Mouse (Mus musculus) heart, adult 2 months (tissue): Measurements from ENCODE around the gene Trim27. TPM values are rescaled to one million over a fixed set of nuclear protein-coding genes. Genes with fewer than 3 reads are reported as not detected.

ENCODE experiments used
- DNase-seq, 2 experiments: peaks; one replicate each; pipeline ENCODE4 v3.0.0; 2021
- H3K27ac ChIP-seq: fragments of 200-600 bp; 2 replicates; pipeline ENCODE4 v1.8.1; 2022
- H3K27me3 ChIP-seq: fragments of 200-500 bp; 2 replicates; pipeline ENCODE4 v1.6.1; 2012; ENCODE audit warnings: mild to moderate bottlenecking, low read length, inconsistent platforms, mixed read lengths; ENCODE audit not compliant: control insufficient read depth, insufficient read depth
- H3K36me3 ChIP-seq: fragments of 200-500 bp; 2 replicates; pipeline ENCODE4 v1.6.1; 2012; ENCODE audit warnings: low read length, inconsistent platforms; ENCODE audit not compliant: control insufficient read depth, insufficient read depth
- H3K4me1 ChIP-seq: fragments of 200-500 bp; 2 replicates; pipeline ENCODE4 v1.6.1; 2011; ENCODE audit warnings: low read length; ENCODE audit not compliant: control insufficient read depth, insufficient read depth
- H3K4me3 ChIP-seq: fragments of 200-600 bp; 2 replicates; pipeline ENCODE4 v1.8.1; 2022
- H3K79me2 ChIP-seq: fragments of 200-500 bp; replicated peaks from 2 replicates; pipeline ENCODE4 v1.6.1; 2012; ENCODE audit warnings: mild to moderate bottlenecking, inconsistent platforms, low read length, moderate library complexity, mixed read lengths; ENCODE audit not compliant: control insufficient read depth, insufficient read depth
- H3K9ac ChIP-seq: fragments of 200-500 bp; 2 replicates; pipeline ENCODE4 v1.6.1; 2012; ENCODE audit warnings: low read depth, mild to moderate bottlenecking, control low read depth, inconsistent platforms, low read length, mixed read lengths
- CTCF ChIP-seq: fragments of 200-600 bp; IDR thresholded peaks from 2 replicates; pipeline ENCODE4 v1.8.1; 2022; ENCODE audit warnings: antibody characterized with exemption, mild to moderate bottlenecking, moderate library complexity
- EP300 ChIP-seq: fragments of 200-500 bp; IDR thresholded peaks from 2 replicates; pipeline ENCODE4 v1.6.1; 2011; ENCODE audit warnings: low read depth, low read length, control low read depth; ENCODE audit not compliant: insufficient read depth
- POLR2A ChIP-seq: fragments of 200-500 bp; IDR thresholded peaks from 2 replicates; pipeline ENCODE4 v1.6.1; 2011; ENCODE audit warnings: mild to moderate bottlenecking, low read depth, low read length, control low read depth; ENCODE audit not compliant: insufficient read depth
- WGBS: fragments of 180-500 bp; shearing (Covaris S2); methylation state at CpG from one replicate; pipeline ENCODE4 v1.1.7; 2018; 5-methylcytosine and 5-hydroxymethylcytosine counted together
- intact Hi-C: fragments of 180-260 bp; cut with DNase I; formaldehyde crosslinking; loops from one replicate; pipeline ENCODE4 v1.15.1; 2025
- long read RNA-seq: library from polyadenylated mRNA; stranded (forward); transcript quantifications from one replicate; pipeline ENCODE4 v2.0.0, GENCODE M21; 2021
- polyA plus RNA-seq: library from polyadenylated mRNA; depleted of rRNA; stranded (reverse); fragments of >200 nt; gene quantifications from 2 replicates; pipeline ENCODE4 v1.2.3, GENCODE M21; 2012; rRNA removed
- total RNA-seq, 2 experiments: library from RNA; stranded (reverse); gene quantifications; 2 replicates each; pipeline ENCODE4 v1.2.3; 2021

The Trim27 gene
- total RNA-seq (10 to 100 TPM; 18.8 to 19.8 TPM), polyA plus RNA-seq (13.5 and 17.2 TPM in 2 replicates)
- long read RNA-seq, full-length matches to known transcripts: 25 of 25 reads
- long read RNA-seq, partial matches to known transcripts: 0 of 25 reads
- long read RNA-seq, other reads (novel, unspliced or antisense): 0 of 25 reads

- WGBS: under 1% methylated on average over 15 of the region's 15 CpGs
- intact Hi-C loops: loop anchor here (10.0 kb wide), 1 partner anchor 1085 kb away; the partner anchor contains the start of gene Elmo1
- DNase-seq: no peak
- peak within 1 kb of the TSS; percentile 84 for H3K9ac ChIP-seq
- peak within 1 kb of the TSS; percentile 97 for H3K27ac ChIP-seq
- H3K79me2 ChIP-seq: 0 out of 2 replicates have a peak, but pooled peaks cover 1% of the 10 kb centered on the region
- peaks cover 1% of the 10 kb centered on the region for H3K4me1 ChIP-seq
- 0 out of 2 replicates have a peak, but pooled peaks have one; percentile 4 for TF ChIP-seq EP300
- no peak for TF ChIP-seq CTCF
- H3K4me3 ChIP-seq: peak within 1 kb of the TSS; percentile 94
- H3K27me3 ChIP-seq: no peaks in the 10 kb centered on the region
- peaks cover 5% of the 10 kb centered on the region for H3K36me3 ChIP-seq
Measured at GRCm38 (mm10) chr13:21179367-21179723, at the start of gene Trim27. Gene Trim27 (plus strand): TSS chr13:21179445.

DNA sequence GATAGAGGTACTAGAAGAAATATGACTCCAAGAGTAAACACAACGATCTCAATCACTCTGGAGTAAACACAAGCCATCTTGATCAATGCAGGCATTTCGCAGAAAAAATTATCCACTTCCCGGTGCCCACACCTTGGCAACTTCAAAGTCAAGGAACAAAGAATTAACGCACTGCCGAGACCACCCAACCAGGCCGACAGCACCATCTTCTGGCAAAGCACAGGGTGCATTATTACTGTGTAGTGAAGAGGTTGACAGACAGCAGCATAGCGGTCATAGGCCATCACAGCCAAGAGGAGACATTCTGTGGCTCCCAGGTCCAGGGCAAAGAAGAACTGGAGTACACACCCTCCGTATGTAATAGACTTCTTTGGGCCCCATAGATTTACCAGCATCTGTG lies 36.8 kb upstream of the Trim27 start:
- intact Hi-C loops: no loop called here
- DNase-seq: no peak
- TF ChIP-seq POLR2A (no peak), CTCF (peak; percentile 45), EP300 (no peak)
- no peak overlapping the region for H3K4me3 ChIP-seq
- H3K27ac ChIP-seq: no peak overlapping the region
- no peaks in the 10 kb centered on the region for H3K27me3 ChIP-seq
- H3K9ac ChIP-seq: no peak overlapping the region
- H3K4me1 ChIP-seq: no peaks in the 10 kb centered on the region
- H3K79me2 ChIP-seq: no peaks in the 10 kb centered on the region
- no peaks in the 10 kb centered on the region for H3K36me3 ChIP-seq
- WGBS: 34% methylated on average over 8 of the region's 8 CpGs

DNA sequence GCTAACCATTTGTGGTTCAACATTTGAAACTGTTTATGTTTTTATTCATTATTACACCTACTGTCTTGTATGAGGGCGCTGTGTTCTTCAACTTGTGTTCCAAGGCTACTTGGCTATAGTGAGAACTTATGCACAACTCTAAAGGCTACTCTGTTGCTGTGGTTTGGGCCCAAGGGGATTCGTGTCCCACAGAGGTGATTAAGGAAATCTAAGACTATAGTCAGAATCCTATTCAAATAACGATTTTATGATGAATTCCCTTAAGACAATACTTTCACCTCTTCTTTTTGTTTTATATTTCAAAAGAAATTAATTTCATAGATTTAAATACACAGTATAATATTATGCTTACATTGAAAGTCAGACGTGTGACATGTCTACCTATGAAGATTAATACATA lies 33.5 kb upstream of the Trim27 start, which contains the start of gene Olfr1368:
Gene Olfr1368 (minus strand): TSS at position 101 of the 400 bp plus-strand sequence.
- no peak within 1 kb of the TSS for H3K27ac ChIP-seq
- H3K4me1 ChIP-seq: no peaks in the 10 kb centered on the region
- WGBS: 58% methylated on average over 4 of the region's 4 CpGs
- no peak for DNase-seq
- TF ChIP-seq EP300 (no peak), CTCF (no peak)
- H3K9ac ChIP-seq: no peak within 1 kb of the TSS
- H3K36me3 ChIP-seq: no peaks in the 10 kb centered on the region
- H3K4me3 ChIP-seq: no peak within 1 kb of the TSS
- intact Hi-C loops: no loop called here
- H3K79me2 ChIP-seq: no peaks in the 10 kb centered on the region
- H3K27me3 ChIP-seq: no peaks in the 10 kb centered on the region

DNA sequence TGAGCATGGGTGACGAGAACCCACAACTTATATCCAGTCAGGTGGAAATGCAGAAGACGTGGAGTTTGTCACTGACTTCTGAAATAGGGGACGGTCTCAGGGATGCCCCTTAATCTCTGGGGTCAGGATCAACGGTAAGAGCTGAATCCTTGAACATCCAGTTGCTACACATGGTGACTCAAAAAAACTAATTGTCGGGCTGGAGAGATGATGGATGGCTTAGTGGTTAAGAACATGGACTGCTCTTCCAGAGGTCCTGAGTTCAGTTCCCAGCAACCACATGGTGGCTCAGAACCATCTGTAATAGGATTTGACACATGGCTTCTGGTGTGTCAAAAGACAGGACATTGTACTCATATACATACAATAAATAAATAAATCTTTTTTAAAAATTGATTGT lies 23.4 kb upstream of the Trim27 start:
- WGBS: 79% methylated on average over 5 of the region's 5 CpGs
- intact Hi-C loops: loop anchor here (5.0 kb wide), 2 partner anchors 214 to 844 kb away; no protein-coding TSS in a partner anchor

GRCm38 (mm10) chr13:21158071-21158470 lies 21.2 kb upstream of the Trim27 start:
- TF ChIP-seq EP300 (no peak), CTCF (no peak), POLR2A (no peak)
- no peak for DNase-seq
- 20% methylated on average over 9 of the region's 9 CpGs for WGBS
- no peaks in the 10 kb centered on the region for H3K79me2 ChIP-seq
- no peaks in the 10 kb centered on the region for H3K27me3 ChIP-seq
- no peaks in the 10 kb centered on the region for H3K4me1 ChIP-seq
- no peak overlapping the region for H3K9ac ChIP-seq
- intact Hi-C loops: loop anchor here (5.0 kb wide), 2 partner anchors 216 to 846 kb away; no protein-coding TSS in a partner anchor
- H3K27ac ChIP-seq: no peak overlapping the region
- H3K36me3 ChIP-seq: no peaks in the 10 kb centered on the region
- H3K4me3 ChIP-seq: no peak overlapping the region

More for the DNA sequence above, 23.4 kb upstream of the Trim27 start:
- H3K27ac ChIP-seq: no peak overlapping the region
- H3K36me3 ChIP-seq: no peaks in the 10 kb centered on the region
- H3K4me1 ChIP-seq: no peaks in the 10 kb centered on the region
- no peak for DNase-seq
- no peak overlapping the region for H3K4me3 ChIP-seq
- H3K27me3 ChIP-seq: no peaks in the 10 kb centered on the region
- no peak overlapping the region for H3K9ac ChIP-seq
- TF ChIP-seq POLR2A (no peak), CTCF (no peak), EP300 (no peak)
- no peaks in the 10 kb centered on the region for H3K79me2 ChIP-seq

DNA sequence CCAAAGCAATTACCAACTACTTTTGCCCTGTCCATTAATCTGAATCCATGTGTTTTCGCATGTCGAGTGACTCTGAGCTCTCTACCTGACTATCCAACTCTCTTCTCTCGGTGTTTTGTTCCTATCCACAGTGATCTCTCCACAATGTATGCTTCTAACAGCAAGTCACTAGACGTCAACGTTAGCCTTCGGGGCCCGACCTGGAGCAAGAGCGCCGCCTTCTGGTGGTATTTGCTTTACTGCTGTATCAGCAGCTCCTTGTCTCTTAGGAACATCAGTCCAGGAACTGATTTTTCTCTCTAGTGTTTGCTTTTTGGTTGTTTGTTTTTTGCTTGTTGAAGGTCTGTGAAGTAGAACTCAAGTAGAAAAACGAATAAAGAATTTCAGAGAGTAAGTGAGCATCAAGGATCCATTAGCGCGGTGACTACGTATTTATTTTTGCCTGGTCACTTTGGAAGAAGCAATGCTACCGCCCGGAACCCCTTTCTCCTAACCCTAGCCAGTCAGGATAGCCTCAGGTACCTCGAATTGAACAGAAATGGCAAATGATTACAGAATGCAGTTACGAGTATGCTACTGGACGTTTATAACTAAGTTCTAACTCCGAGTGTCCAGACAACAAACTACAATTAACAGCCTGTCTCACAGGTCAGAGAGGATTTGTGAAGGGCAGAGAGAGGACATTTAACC lies 20.3 kb upstream of the Trim27 start:
- Histone ChIP-seq H3K36me3 (no peaks in the 10 kb centered on the region), H3K27me3 (no peaks in the 10 kb centered on the region), H3K4me1 (no peaks in the 10 kb centered on the region), H3K79me2 (no peaks in the 10 kb centered on the region), H3K27ac (peak overlapping the region; percentile 57; the same call in 1 of the 2 replicates), H3K4me3 (peak overlapping the region; percentile 82), H3K9ac (peak overlapping the region; percentile 71)
- 1% methylated on average over 19 of the region's 19 CpGs for WGBS
- TF ChIP-seq POLR2A (no peak), EP300 (0 out of 2 replicates have a peak, but pooled peaks have one; percentile 25), CTCF (peak; percentile 94)
- intact Hi-C loops: loop anchor here (5.0 kb wide), 2 partner anchors 217 to 847 kb away; no protein-coding TSS in a partner anchor
- peak; percentile 84 to 89 for DNase-seq
